Mouse (Mus musculus) hindlimb bud, embryonic 11.5 days (tissue): ENCODE measurements around the gene Rab3a.

ENCODE experiments used
- DNase-seq: peaks from one replicate; pipeline ENCODE4 v3.0.0-alpha.2; 2012; ENCODE audit warnings: low read depth, low spot score; ENCODE audit errors: extremely low spot score

Rab3a gene

DNA sequence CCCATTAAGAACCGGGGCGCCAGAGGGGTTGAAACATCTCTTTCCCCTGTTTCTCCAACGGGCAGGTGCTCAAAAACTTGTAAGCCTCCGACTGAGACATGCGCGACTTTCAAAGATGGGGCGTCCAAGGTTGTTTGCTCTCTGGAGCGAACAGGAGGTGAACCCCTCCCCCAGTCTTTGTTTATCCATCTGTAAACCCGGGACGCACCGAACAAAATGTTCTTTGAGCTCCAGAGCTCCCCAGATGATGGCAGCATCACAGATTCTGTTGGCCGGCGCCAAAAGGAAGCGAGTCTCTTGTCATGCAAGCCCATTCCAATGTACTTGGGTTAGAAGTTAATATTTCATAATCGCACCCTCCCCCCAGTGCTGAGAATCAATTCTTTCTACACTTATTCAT lies 43.8 kb downstream of the Rab3a start:
- DNase-seq, result no peak

DNA sequence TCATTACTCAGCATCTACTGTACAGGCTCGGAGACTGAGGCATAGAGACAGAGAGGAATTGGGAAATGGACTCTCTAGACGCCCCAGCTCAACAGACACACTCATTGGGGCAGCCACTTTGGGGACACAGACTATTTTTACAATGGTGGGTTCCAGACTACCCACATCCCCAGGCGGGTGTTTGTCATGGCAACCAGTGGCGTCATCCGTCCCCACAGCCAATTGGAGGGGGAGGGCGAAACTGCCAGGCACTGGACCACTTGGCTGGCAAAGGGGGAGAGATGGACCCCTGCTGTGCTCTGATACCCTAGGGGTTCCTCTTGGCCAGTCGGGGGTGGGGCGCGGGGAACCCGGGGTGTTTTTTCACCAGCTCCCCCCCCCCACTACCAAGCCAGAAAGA lies 46.2 kb downstream of the Rab3a start:
- no peak for DNase-seq

DNA sequence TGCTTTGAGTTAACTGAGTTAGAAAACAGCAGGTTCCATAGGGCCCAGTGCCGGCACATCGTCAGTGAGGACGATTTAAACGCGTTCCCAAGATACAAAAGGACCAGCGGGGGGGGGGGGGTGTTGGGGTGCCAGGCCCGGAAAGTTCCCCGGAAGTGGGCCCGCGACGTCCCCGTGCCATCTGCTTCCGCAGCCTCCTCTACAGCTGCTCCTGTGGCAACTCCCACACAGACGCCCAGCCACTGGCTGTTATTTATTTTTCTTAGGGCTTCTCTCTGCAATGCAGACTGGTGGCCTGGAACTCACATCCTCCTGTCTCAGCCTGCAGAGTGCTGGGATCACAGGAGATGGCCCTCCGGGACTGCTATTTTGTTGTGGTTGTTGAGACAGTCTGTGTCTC lies 46.7 kb downstream of the Rab3a start:
- no peak for DNase-seq

DNA sequence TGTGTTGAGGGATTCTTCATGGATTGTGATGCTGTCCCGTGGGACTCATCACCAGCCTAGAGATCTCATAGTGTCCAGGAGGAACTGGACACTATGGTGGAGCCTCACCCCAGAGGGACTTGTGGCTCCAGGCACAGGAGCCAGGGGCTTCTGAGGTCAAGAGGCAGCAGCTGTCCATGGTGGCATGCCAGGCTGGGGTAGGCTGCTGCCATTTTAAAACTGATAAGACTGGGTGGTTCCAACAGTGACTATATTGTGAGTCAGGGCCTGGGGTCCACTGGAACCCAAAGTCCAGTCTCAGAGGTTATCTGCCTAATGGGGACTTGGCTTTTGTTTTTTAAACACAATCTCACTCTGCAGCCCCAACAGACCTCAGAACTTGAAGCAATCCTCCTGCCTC lies 47.4 kb downstream of the Rab3a start:
- no peak for DNase-seq

DNA sequence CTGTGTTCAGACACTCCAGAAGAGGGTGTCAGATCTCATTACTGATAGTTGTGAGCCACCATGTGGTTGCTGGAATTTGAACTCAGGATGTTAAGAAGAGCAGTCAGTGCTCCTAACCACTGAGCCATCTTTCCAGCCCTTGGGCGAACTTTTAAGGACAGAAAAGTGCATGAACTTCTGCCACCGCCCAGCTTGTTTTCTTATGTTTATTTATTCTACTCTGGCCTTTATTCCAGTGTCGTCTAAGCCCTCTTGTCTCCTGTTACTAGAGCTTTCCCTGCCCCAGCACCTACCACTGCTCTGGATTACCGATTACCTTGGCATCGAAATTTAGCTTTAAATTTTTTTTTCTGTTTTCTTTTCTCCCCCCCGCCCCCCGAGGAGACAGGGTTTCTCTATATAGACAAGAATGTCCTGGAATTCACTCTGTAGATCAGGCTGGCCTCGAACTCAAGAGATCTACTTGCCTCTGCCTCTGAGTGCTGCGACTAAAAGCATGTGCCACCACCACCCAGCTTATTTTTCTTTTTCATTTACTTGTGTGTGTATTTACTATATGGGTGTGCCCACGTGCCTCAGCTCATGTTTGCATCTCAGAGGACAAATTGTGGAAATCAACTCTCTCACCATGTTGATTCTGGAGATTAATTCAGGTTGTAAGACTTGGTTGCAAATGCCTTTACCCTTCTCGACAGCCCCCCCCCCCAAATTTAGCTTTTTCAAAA lies 48.5 kb downstream of the Rab3a start:
- no peak for DNase-seq

DNA sequence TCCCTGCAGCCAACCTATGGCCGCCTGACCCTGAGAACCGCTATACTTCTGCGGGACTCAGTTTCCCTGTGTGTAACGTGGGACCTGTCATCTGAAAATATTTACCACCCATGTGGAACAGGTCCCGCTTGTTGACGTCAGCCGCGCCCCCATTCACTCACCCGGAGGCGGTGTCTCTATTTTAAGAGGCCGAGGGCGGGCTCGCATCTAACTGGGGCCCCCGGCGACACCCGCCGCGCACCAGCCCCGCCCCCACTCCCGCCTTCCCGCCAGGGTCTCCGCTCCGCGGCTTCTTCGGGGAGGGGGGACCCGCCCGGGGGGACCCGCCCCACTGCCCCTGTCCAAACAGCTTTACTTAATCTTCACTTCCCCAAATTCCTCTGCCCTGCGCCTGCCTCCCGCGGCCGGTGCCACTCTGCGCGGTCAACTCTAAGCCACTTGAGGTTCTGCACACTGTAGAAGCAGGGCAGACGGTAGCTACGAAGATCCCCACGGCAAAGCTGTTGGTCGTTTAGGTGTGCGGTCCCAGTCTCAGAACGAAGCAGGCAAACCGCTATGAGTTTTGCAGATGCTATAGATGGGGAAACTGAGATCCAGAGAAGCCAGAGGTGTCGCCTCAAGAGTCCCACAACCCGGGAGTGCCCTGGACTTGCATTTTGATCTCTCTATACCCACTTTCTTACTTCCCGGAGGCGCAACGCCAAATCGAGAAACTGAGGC lies 49.4 kb downstream of the Rab3a start:
- DNase-seq, result no peak

DNA sequence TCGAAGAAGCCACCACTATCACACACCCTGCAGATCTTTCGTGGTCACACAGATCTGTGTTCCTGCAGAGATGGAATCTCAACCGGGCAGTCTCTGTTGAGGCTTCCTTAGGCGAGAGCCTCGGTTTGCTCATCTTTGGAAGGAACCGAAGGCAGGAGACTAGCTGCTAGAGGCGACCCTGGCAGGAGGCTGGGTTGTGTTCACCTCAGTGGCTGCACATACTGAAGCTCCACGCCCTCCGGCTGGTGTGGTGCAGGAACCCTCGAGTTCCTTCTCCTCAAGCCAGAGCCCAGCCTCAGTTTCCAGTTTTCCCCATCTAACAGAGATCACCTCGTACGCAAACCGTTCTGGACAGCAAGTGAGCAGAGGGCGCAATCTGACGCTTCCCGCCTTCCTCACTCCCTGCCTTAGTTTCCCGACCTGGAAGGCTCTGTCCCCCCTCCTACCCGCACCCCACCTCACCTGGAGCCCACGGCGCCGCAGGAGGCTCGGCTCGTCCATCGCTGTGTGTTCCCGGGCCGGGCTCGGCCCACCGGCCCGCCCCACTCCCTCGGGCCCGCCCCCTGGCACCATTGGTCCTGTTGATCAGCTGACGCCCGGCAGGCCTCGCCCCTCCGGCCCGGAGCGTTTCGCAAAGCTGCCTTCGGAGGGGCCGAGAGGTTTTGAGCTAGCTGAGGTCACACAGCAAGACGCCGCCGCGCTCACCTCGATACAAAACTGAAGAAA lies 50.2 kb downstream of the Rab3a start, which contains the start of gene Mast3:
Gene Mast3, minus strand, starts transcription at position 574 of the 726 bp plus-strand sequence.
- no peak for DNase-seq

DNA sequence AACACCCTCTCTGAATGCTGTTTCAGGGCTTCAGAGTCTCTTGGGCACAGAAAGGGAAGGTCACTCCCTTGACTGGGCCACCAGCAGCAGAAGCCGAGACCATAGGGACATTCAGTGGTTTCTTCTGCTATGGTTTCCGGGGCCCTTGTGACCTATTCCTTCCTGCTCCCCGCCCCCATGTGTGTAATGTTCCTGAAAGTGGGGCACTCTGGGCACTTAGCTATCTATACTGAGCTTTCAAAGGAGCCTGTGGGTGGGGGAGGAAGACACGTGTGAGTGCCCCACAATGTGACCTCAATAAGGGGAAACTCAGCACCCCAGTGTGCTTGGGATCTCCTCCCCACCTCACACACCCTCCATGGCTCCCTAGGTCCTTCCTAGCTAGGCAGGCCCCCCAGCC lies 52.1 kb downstream of the Rab3a start:
- no peak for DNase-seq

DNA sequence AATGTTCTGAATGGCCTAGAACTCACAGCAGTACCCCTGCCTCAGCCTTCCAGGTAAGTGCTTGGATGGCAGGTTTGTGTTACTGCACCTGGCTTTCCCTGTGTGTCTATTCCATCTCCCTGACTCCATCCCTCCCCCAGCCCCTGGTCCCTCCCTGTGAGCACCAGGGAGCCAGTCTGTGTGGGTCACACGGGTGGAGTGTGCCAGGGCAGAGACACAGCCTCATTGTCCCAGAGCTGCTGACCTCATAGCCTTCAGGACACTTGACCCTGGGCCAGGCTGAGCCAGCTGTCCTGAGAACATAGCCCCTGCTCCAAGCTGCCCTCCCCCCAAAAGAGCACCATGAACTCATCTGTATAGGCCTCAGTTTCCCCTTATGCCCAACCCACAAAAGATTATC lies 52.8 kb downstream of the Rab3a start:
- DNase-seq, result no peak

DNA sequence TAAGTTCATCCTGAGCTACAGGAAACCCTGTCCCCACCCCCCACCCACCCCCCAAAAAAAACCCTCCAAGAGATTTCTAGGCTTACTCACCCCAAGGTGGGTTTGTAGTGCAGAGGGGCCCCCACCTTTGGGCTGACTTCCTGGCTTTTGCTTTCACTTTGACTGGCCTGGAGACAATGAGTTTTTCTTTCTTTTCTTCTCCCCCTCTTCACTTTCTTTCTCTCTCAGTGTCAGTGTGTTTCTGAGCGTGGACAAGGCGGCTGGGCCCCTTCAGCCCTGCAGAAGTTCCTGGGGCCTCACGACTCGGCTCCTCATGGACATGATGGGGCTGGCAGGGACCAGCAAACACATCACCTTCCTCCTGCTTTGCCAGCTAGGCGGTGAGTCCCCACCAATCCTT lies 53.8 kb downstream of the Rab3a start, which contains the start of gene Il12rb1:
Gene Il12rb1, plus strand, starts transcription at position 211 of the 400 bp plus-strand sequence.
- DNase-seq, result no peak
